Mouse (Mus musculus) MEL-GATA-1-ER (cell line): ENCODE measurements around the gene Unc5c.

Experiments used
- DNase-seq: peaks from one replicate; pipeline ENCODE4 v3.0.0-alpha.2; 2012; ENCODE audit warnings: low read depth; ENCODE audit errors: extremely low read depth

The Unc5c gene

DNA sequence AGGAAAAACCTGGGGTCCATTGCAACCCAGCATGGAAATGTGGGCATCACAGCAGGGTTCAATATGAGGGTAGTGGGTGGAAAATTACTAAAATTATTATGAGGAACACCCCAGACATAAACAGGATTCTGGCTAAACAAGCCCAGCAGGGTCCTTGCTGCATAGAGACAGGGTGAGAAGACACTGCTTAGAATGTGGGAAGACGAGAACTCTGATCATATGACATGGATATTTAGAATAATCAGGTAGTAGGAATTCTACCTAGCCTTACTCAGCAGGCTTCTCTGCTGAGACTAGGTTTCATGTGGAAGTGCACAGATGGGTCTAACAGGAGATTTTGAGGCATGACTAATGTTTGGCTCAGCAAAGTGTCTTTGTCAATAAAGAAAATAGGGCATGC, 131.9 kb downstream of the Unc5c start:
- DNase-seq: no peak

DNA sequence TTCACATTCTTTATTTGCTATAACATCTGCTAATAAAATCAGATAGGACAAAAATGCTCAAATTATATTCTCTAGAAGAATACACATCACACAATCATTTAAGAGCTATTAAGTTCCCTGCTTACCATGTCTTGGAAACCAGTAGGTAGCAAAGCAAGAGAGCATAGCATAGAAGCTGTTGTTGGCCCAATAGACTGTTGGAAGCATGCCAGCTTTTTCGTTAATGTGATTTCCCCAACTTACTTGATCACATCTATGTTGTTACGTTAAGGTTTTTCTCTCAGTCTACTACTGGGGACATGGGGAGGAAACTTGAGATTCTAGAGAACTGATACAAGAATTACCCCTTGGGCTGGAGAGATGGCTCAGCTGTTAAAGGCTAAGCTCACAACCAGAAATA, 133.0 kb downstream of the Unc5c start:
- no peak for DNase-seq

- no peak for DNase-seq
These were observed 133.9 kb downstream of the Unc5c start for GRCm38 (mm10) chr3:141598936-141599335.

DNA sequence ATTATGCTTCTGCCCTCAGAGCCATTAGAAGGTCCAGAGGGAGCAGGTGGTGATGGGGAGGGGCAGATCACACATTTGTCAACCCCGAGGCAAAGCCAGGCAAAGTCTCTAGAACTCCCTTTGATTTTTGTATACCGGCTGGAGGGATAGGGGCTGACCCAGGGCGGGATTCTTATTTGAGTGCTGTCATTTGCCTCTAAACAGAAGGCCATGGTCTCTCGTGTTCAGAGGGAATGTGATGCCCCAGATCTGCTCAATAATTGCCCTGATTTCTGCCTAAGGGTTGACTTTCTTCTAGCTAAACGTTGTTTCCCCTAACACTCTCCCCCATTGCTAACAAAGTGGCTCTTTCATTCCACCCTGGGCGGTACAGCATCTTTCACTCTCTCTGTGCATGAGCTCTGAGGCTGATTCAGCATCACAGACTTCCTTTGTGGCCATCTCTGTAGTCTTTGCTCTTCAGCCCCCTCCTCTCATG, 136.1 kb downstream of the Unc5c start:
- DNase-seq: no peak

- no peak for DNase-seq
These were observed 151.7 kb downstream of the Unc5c start for GRCm38 (mm10) chr3:141616718-141617117.

DNA sequence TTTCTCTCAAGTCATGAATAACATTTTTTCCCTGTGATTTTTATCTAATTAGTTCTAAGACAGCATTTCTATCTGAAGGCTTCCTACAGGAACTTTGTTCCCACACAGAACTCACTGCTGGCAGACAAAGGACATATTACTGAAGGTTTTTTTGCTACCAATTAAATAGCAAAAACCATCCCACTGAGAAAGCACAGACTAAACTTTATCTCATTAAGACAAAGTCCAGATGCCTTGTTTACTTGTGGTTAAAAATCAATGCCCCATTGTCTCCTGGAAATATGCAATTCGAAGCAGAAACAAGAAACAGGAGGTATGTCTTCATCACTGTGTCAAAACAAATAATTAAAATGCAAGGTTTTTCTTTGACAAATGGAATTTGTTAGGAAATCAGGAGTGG, 153.7 kb downstream of the Unc5c start:
- DNase-seq: no peak

DNA sequence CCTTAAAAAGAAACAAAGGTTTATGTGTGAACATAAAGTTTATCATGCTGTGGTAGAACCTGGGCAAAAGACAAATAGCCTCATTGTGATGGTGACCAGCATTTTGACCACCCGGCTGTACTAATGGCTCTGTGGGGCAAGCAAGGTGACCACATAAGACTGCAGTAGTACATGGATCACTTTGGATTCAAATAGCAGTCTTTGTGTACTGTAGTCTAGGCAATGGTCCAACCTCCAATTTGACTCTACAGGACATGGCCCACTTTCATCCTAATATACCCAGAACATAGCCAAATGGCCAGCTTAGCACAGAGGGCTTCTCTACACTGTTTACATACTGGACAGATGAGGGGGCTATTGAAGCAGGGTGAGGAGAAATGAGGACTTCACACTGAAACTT, 156.5 kb downstream of the Unc5c start:
- DNase-seq: no peak

GRCm38 (mm10) chr3:141626935-141627638, 162.1 kb downstream of the Unc5c start:
- DNase-seq: no peak

GRCm38 (mm10) chr3:141627639-141627977, 162.6 kb downstream of the Unc5c start:
- no peak for DNase-seq

GRCm38 (mm10) chr3:141629431-141629830, 164.4 kb downstream of the Unc5c start:
- DNase-seq: no peak

DNA sequence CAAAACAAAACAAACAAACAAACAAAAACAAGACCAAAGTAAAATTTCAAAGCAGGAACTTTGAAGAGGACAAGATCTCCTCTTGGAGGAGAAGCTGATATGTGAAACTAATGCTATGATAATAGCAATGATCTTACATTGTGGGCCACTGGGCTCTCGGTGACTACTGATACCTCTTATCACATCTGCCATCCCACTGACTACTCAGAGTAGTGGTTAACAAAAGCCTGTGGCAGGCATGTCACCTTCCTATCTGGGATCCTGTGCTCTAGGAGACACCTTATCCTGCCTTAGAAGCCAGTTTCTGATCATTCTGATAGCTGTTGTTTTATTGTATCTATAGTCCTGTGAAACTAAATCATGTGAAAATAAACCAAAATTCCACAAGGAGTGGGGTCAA, 172.9 kb downstream of the Unc5c start:
- no peak for DNase-seq

GRCm38 (mm10) chr3:141644264-141644663, 179.2 kb downstream of the Unc5c start:
- DNase-seq: no peak

DNA sequence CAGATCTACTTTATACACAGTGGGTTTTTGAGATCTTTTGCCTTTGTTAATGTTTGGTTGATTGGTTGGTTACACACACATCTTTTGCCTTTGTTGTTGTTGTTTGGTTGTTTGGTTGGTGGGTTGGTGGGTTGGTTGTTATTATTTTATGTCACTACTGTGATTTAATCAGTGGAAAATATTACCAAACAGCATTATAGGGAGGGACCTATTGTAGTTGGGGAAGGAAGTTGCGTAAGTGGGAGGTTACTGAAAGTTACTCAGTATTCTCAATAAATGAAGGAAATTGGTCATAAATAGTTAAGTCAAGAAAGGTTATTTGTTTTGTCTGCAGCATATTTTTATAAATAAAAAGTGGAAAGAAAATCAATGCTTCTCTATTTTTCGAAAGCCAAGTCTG, 181.6 kb downstream of the Unc5c start:
- DNase-seq: no peak

- DNase-seq: no peak
These were observed 185.6 kb downstream of the Unc5c start for GRCm38 (mm10) chr3:141650658-141651057.

- DNase-seq: no peak
These were observed 188.9 kb downstream of the Unc5c start for GRCm38 (mm10) chr3:141653915-141654314.

DNA sequence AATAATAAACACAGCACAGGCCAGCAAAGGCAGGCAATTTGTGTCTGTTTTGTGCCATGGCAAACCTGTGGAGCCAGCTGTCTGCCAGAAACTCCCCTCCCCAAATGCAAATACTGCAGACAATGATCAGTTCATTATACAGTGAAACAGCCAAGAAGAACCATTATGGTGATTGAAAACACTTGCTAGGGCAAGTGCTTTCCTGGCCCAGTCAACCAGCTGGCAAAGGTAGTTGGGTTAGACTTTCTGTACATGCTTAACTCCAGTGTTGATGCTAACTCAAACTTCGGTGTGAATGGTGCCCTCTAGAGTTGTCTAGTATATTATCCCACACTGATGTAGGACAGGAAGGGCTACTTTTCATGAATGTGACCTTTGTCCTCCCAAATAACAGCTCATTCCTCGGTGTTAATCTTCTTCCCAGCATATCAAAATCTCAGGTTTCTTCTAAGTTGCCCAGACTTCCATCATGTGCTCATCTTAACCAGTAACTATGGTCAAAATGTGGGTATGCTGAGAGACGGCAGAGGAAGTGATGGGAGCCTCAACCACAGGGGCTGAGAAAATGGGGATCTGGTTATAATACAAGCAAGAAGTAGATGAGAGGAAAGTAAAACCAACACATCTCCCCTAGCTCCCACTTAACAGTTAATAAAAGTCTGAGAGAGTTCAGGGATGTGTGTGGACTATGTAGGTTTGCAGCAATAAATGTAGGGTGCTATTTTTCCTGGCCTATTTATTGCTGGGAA, 194.2 kb downstream of the Unc5c start:
- DNase-seq: no peak

DNA sequence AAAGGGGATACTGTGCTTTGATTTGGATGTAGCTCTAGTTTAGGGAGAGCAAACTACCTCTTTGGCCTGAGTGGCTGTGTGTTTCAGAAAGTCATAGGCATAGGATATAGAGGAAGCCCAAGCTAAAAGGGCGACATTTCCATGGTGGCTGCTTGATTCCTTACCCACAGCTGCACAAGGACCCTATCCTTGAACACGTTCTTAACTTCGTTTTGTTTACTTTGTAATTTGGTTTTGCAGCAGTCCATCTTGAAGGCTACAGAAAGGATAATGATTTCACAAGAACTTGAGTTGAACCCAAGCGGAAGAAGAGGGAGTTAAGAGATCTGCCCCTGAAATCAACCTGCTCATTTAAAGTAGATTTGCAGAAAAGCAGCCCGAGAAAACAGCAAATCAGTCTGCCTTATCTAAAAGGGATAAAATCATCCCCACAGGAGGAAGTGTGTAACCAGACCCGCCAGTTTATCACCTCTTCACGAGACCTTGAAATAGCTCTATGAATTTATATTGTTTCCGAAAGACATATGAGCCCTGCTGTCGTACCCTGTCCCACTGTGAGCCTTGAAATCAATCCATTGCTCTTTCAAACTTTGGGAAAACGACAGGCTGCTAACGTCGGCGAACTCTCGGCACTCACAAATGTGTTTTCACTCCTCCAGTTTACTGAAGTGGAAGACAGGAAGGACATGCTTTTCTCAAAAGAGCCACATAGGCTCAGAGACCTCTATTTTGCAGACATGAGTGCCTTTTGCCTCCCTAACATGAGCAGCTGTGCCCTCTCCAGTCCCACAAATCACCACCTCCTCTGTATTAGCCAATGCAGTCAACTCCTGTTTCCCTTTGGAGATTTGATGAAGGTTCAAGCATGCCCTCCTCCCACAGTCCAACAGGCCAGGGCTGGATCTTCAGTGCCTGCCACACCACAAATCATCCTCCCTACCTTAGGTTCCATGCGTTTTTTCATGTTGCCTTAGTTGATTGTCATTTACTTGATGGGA, 195.3 kb downstream of the Unc5c start:
- no peak for DNase-seq

GRCm38 (mm10) chr3:141689113-141689512, 224.1 kb downstream of the Unc5c start:
- no peak for DNase-seq

GRCm38 (mm10) chr3:141690676-141691075, 225.7 kb downstream of the Unc5c start:
- DNase-seq: no peak

DNA sequence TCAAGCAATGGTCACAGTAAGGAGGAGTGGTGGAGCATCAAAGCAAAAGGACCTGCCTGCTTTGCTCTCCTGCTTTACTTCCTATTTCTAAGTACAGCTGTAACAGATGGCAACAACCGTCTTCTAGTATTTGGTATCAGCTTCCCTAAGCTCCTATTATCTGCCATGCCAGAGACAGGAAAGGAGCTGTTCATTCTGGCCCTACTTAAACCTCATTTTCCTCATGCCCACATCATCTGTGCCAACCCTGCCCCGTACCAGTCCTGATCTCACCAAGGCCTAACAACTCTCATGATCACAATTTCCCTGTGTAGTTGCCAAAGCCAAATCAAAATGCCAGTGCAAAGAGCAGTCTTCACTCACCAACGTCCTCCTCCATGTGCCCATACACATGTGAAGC, 226.4 kb downstream of the Unc5c start:
- peak; percentile 24 for DNase-seq

GRCm38 (mm10) chr3:141691846-141692245, 226.8 kb downstream of the Unc5c start:
- DNase-seq: no peak

DNA sequence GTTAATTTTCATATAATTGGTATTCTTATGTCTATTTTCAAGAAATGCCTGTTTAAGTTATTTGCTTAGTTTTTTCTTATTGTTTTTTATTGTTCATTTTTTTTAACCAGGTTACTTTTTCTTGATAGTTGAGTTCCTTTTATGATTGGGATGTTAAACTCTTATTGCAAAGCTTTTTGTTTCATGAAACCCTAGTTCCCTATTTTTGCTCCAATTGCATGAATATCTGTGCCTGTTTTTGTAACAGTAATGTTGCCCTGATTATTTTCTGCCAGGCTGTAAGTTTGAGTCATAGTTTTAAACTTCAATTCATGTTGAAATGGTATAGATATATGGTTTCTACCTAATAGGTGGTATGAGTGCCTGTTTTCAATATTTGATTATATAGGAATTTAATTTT, 234.2 kb downstream of the Unc5c start:
- no peak for DNase-seq
